Mouse (Mus musculus): ENCODE measurements around the gene Vmn2r73. TPM values are rescaled to one million over a fixed set of nuclear protein-coding genes. Genes with fewer than 3 reads are reported as not detected.

The Vmn2r73 gene
- under 1 TPM in 1 of 2 experiments, not detected in 1; 0.12 TPM for polyA plus RNA-seq (2017; shearing (Covaris generic))

GRCm38 (mm10) chr7:85876166-85876565 lies at the start of gene Vmn2r73:
Gene Vmn2r73 (minus strand): TSS chr7:85876266.

Other genes starting within 250 kb of the Vmn2r73 start
- not detected for gene Vmn2r72, start 121.2 kb downstream of the Vmn2r73 start, polyA plus RNA-seq (2017; shearing (Covaris generic))
- gene Vmn2r74, start 85.4 kb upstream of the Vmn2r73 start, polyA plus RNA-seq (2017; shearing (Covaris generic)): not detected

All from activated CD4-positive, CD25-positive, alpha-beta regulatory T cell (primary cell).